Mouse (Mus musculus): ENCODE measurements around the gene Fam53b.

Fam53b gene

DNA sequence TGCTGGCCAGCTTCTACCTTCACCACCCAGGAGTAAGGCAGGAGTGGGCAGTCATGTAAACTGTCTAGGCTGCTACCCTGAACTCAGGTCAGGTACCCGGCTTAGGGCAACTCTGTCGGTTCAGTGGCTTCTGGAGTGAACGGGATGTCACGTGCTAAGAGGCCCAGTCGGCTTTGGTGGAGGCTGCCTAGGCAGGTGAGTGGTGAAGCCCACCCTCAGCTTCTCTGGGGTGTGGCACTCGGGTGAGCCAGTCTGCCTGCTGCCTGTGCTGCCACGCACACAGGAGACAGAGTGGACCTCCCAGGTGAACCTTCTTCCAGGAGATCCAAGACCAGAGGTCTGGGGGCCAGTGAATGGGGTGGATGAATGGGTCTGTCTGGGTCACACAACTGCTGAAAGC is 100.7 kb downstream of the Fam53b start:
- DNase-seq (ENCODE audit: low read depth, low spot score), result no peak

GRCm38 (mm10) chr7:132712044-132712708 is 101.5 kb downstream of the Fam53b start:
- DNase-seq (ENCODE audit: low read depth, low spot score), result peak; percentile 20

- no peak for DNase-seq (ENCODE audit: low read depth, low spot score)
Observed at GRCm38 (mm10) chr7:132711579-132711978, 102.1 kb downstream of the Fam53b start.

- peak; percentile 45 for DNase-seq (ENCODE audit: low read depth, low spot score)
Observed at GRCm38 (mm10) chr7:132705130-132705529, 108.6 kb downstream of the Fam53b start.

- no peak for DNase-seq (ENCODE audit: low read depth, low spot score)
Observed at GRCm38 (mm10) chr7:132704310-132704875, 109.3 kb downstream of the Fam53b start.

- no peak for DNase-seq (ENCODE audit: low read depth, low spot score)
Observed at GRCm38 (mm10) chr7:132703515-132704309, 110.0 kb downstream of the Fam53b start.

GRCm38 (mm10) chr7:132702492-132703070 is 111.1 kb downstream of the Fam53b start:
- no peak for DNase-seq (ENCODE audit: low read depth, low spot score)

- DNase-seq (ENCODE audit: low read depth, low spot score), result no peak
Observed at GRCm38 (mm10) chr7:132702024-132702423, 111.7 kb downstream of the Fam53b start.

DNA sequence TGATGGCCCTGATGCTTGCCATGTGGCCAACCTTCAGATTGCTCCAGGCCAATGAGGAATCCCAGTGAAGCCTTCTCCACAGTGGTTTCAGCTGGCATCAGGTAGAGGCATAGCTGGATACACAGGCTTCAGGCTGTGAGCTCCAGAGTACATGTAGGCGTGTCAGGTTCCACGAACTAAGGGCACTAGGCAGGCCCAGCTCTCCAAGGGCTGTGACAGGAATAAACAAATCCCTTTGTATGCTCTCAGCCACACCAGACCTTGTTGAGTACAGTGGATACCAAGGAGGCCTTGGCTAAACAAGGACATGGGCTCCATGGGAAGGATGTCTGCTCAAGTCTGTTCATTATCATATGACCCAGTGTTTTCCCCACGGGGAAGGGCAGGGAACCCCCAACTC is 112.3 kb downstream of the Fam53b start:
- no peak for DNase-seq (ENCODE audit: low read depth, low spot score)

- DNase-seq (ENCODE audit: low read depth, low spot score), result no peak
Observed at GRCm38 (mm10) chr7:132700107-132700506, 113.6 kb downstream of the Fam53b start.

GRCm38 (mm10) chr7:132699639-132700038 is 114.0 kb downstream of the Fam53b start:
- no peak for DNase-seq (ENCODE audit: low read depth, low spot score)

DNA sequence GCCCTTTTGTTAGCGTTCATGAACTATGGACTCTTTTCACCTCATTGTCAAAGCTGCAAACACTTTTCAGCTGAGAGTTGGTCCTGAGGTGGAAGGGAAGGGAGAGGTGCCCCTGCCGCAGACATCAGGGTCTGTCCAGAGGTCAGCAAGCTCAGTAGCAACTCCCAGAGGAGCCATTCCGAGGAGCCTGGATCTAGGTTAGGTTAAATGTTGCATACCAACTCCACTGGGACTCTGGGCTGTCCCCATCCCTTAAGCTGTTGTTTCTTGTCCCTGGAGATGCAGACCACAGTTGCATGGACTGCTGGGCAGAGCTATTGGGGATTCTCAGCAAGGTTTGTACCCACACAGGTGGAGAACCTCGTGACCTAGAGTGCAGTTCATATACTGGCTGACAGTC is 114.5 kb downstream of the Fam53b start:
- no peak for DNase-seq (ENCODE audit: low read depth, low spot score)

DNA sequence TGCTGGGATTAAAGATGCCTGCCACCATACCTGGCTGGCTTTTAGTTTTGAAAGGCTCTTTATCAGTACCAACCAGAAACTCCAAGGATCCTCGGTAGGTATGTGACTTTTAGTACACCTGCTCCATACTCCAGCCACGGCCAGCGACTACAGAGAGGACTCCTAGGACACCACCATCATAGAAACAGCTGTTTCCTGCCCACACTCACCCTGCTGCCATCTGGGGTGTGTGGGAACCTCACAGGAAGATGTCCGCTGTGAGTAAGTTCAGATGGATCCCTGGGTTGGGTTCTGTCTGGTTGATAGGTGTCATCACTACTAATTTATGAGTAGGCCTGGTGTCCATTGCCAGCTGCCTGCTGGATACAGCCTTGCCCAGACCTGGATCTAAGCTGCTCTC is 114.9 kb downstream of the Fam53b start:
- no peak for DNase-seq (ENCODE audit: low read depth, low spot score)

DNA sequence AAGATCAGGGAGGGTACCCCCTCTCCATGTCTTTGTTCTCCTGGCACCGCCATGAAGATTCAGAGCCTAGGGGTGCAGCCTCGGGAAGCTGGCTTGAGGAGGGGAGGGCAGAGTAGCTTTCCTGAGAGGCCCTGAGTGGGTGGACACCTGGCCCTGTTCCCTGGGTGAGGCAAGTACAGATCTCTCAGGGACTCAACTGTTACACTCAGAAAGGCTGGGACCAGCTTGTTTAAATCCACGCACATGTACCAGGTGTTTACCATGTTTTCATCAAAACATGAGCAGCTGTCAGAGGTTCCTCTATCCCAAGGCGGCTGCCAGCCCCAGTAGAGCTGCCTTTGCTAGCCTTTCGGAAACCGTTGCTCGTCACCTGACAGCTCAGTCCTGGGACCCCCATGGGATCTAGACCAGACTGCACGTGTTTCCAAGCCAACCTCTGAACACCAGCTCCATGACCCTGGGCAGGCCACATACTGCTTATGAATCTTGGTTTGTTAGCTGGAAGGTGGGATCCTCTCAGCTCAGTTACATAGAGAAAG is 116.4 kb downstream of the Fam53b start:
- DNase-seq (ENCODE audit: low read depth, low spot score), result no peak

- DNase-seq (ENCODE audit: low read depth, low spot score), result no peak
Observed at GRCm38 (mm10) chr7:132693561-132693960, 120.1 kb downstream of the Fam53b start.

DNA sequence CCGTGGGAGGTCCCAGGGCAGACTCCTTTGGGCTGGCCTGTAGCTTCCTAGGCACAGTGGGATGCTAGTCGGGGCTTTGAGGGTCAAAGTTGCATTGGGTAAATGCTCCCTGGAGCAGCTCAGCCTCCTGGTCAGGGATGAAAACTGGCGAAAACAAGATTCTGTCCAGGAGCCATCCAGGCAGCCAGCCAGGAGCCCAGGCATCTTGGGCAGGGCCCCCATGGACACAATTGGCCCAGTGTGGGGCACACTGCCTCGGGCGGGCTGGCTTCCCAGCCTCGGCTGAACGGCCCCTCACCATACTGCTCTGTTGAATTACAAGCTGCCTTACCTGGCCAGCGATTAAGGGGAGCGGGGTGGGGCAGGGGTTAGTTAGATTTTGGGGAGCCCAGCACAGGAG is 121.0 kb downstream of the Fam53b start:
- DNase-seq (ENCODE audit: low read depth, low spot score), result no peak

DNA sequence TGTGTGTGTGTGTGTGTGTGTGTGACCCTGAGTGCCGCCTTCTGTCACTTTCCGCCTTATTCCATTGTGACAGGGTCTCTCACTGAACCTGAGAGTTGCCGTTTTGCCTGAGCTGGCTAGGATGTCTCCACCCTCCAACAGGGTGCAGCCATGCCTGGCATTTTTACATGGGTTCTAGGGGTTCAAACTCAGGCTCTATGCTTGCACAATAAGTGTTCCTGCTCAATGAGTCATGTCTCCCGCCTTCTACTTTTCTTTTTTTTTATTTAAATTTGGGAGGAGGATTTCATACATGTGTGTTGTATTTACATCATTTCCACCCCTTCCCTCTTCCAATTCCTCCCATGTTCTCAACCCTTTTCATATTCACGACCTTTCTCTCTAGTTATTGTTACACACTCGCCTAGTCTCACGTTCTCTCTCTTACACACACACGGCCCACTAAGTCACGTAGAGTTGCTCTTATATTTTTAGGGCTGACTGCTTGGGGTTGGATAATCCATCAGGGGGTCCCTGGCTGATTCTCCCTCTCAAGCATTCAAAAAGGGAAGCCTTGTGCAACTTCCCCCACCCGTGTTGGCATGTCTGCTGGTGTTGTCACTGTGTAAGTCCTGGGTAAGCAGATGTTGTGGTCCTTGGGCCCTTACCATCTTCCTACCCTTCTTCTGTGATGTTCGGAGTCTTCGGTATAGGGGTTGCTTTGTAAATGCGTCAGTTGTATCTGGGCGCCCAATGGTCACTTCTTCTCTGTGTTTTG is 122.8 kb downstream of the Fam53b start:
- DNase-seq (ENCODE audit: low read depth, low spot score), result no peak

DNA sequence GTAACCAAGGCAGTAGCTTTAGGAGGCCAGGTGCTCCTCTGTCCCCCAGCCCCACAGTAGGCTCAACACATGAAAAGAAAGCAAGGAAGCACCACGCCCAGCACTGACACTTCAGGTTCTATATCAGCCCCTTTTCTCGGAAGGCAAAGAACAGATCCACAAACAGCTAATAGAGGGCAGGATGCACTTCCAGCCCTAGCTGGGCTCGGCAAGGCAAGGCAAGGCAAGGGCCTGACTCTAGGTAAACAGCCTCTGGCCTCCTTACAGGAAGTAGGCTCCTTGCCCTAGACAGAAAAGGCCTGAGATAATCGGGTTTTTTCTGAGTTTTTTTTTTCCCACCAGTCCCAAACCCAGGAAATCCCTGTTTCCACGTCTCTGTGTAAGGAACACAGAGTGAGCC is 124.0 kb downstream of the Fam53b start:
- no peak for DNase-seq (ENCODE audit: low read depth, low spot score)

DNA sequence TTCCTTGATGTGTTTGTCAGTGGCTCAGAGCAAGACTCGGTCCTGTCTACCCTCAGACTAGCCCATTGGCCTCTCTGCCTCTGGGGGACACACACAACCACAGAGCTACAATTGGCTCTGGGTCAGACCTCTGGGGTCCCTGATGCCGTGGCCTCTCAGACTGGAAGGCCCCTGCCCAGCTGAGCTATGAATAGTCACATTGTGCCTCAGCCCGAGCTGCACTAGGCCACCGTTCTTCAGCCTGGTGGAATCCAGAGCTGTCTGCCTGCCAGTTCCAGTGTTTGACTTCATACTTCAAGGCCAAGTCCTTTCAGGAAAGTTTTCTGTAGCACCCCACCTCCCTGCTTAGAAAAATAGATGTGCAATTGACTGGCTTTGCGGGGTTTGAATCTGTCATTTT is 125.0 kb downstream of the Fam53b start:
- no peak for DNase-seq (ENCODE audit: low read depth, low spot score)

- DNase-seq (ENCODE audit: low read depth, low spot score), result no peak
Observed at GRCm38 (mm10) chr7:132687897-132688296, 125.8 kb downstream of the Fam53b start.

DNA sequence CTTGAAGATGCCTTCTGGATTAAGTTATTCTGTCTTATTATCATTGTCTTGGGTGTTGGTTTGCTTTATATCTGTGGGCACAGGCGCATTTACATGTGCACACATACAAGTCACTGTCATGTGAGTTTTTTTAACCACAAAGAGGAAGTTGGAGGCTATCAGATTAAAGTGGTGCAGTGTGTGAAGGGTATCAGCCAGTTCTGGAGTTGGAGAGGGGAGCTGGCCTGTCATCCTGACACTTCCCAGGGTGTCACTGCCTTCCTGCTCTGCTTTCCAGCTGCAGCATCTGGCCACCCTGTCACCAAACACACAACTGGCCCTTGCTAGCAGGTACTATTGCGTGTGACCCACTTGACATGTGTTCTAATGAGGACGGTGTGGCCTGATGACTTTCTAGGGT is 127.2 kb downstream of the Fam53b start:
- no peak for DNase-seq (ENCODE audit: low read depth, low spot score)

GRCm38 (mm10) chr7:132683923-132684322 is 129.8 kb downstream of the Fam53b start:
- DNase-seq (ENCODE audit: low read depth, low spot score), result no peak
